Mouse (Mus musculus) lung, adult 2 months (tissue): ENCODE measurements around the gene Degs2. TPM values are rescaled to one million over a fixed set of nuclear protein-coding genes. Genes with fewer than 3 reads are reported as not detected.
"Not testable (repeated sequence)": the region's sequence is repeated elsewhere in the genome, so short reads cannot be mapped to it uniquely, and the experiment has no call there.

Experiments
- DNase-seq: peaks from one replicate; pipeline ENCODE4 v3.0.0; 2022
- H3K4me1 ChIP-seq: fragments of 200-500 bp; 2 replicates; pipeline ENCODE4 v1.6.1; 2011; ENCODE audit warnings: low read length; ENCODE audit not compliant: control insufficient read depth, insufficient read depth
- H3K4me3 ChIP-seq: fragments of 200-500 bp; replicated peaks from 2 replicates; pipeline ENCODE3; 2011; ENCODE audit warnings: low read depth, mild to moderate bottlenecking, control low read depth, low read length; ENCODE audit errors: extremely low read depth
- CTCF ChIP-seq: fragments of 200-500 bp; IDR thresholded peaks from 2 replicates; pipeline ENCODE4 v1.5.1; 2011; ENCODE audit warnings: mild to moderate bottlenecking, low read length, control low read depth; ENCODE audit not compliant: insufficient read depth
- POLR2A ChIP-seq: fragments of 200-500 bp; IDR thresholded peaks from 2 replicates; pipeline ENCODE4 v1.6.1; 2011; ENCODE audit warnings: low read depth, mild to moderate bottlenecking, control low read depth, low read length, borderline replicate concordance; ENCODE audit errors: extremely low read depth
- WGBS: fragments of 180-500 bp; shearing (Covaris S2); methylation state at CpG from one replicate; pipeline ENCODE4 v1.1.7; 2018; 5-methylcytosine and 5-hydroxymethylcytosine counted together
- polyA plus RNA-seq: library from polyadenylated mRNA; depleted of rRNA; stranded (reverse); fragments of >200 nt; gene quantifications from 2 replicates; pipeline ENCODE4 v1.2.3, GENCODE M21; 2012

The Degs2 gene
- polyA plus RNA-seq, 1 experiment, result 5.3 TPM

- no peak for DNase-seq
- no peak for TF ChIP-seq CTCF
- TF ChIP-seq POLR2A, result no peak
- Histone ChIP-seq H3K4me1 (no peaks in the 10 kb centered on the region), H3K4me3 (no peak overlapping the region)
- 88% methylated on average over 2 of the region's 2 CpGs for WGBS
These were observed 32.3 kb upstream of the Degs2 start for GRCm38 (mm10) chr12:108734386-108734785.

- H3K4me1 ChIP-seq, result no peaks in the 10 kb centered on the region
- 79% methylated on average over 3 of the region's 3 CpGs for WGBS
- TF ChIP-seq CTCF (no peak), POLR2A (no peak)
- H3K4me3 ChIP-seq, result no peak overlapping the region
- DNase-seq, result no peak
These were observed 21.7 kb upstream of the Degs2 start for GRCm38 (mm10) chr12:108723841-108724240.

GRCm38 (mm10) chr12:108722464-108722863, 20.3 kb upstream of the Degs2 start:
- no peak for DNase-seq
- no peak overlapping the region for H3K4me3 ChIP-seq
- TF ChIP-seq POLR2A (no peak), CTCF (no peak)
- no peaks in the 10 kb centered on the region for H3K4me1 ChIP-seq
- 92% methylated on average over 4 of the region's 4 CpGs for WGBS

- Histone ChIP-seq H3K4me3 (no peak overlapping the region), H3K4me1 (no peaks in the 10 kb centered on the region)
- no peak for DNase-seq
- TF ChIP-seq CTCF (no peak), POLR2A (no peak)
- WGBS, result 86% methylated on average over 3 of the region's 3 CpGs
These were observed 16.4 kb upstream of the Degs2 start for GRCm38 (mm10) chr12:108718485-108718884.

- DNase-seq, result no peak
- 0 out of 2 replicates have a peak, but pooled peaks cover 3% of the 10 kb centered on the region for H3K4me1 ChIP-seq
- no peak overlapping the region for H3K4me3 ChIP-seq
- WGBS, result 79% methylated on average over 5 of the region's 5 CpGs
- TF ChIP-seq CTCF (no peak), POLR2A (no peak)
These were observed 13.7 kb upstream of the Degs2 start for GRCm38 (mm10) chr12:108715854-108716253.

GRCm38 (mm10) chr12:108713972-108714371, 11.9 kb upstream of the Degs2 start:
- WGBS, result 93% methylated on average over 14 of the region's 14 CpGs
- not testable (repeated sequence) for H3K4me1 ChIP-seq, H3K4me3 ChIP-seq, DNase-seq

GRCm38 (mm10) chr12:108712481-108712880, 10.4 kb upstream of the Degs2 start:
- 0 out of 2 replicates have a peak, but pooled peaks cover 3% of the 10 kb centered on the region for H3K4me1 ChIP-seq
- no peak for TF ChIP-seq POLR2A
- no peak for TF ChIP-seq CTCF
- DNase-seq, result no peak
- WGBS, result 41% methylated on average over 4 of the region's 4 CpGs
- no peak overlapping the region for H3K4me3 ChIP-seq

GRCm38 (mm10) chr12:108710861-108711615, 8.9 kb upstream of the Degs2 start:
- H3K4me3 ChIP-seq, result no peak overlapping the region
- peak; percentile 32 for DNase-seq
- 60% methylated on average over 9 of the region's 9 CpGs for WGBS
- TF ChIP-seq CTCF (no peak), POLR2A (no peak)
- H3K4me1 ChIP-seq, result 0 out of 2 replicates have a peak, but pooled peaks cover 3% of the 10 kb centered on the region

- WGBS, result 68% methylated on average over 6 of the region's 6 CpGs
- no peak overlapping the region for H3K4me3 ChIP-seq
- no peak for DNase-seq
- TF ChIP-seq CTCF, result no peak
- 0 out of 2 replicates have a peak, but pooled peaks cover 3% of the 10 kb centered on the region for H3K4me1 ChIP-seq
These were observed 8.1 kb upstream of the Degs2 start for GRCm38 (mm10) chr12:108709964-108710765.

- DNase-seq, result no peak
- TF ChIP-seq POLR2A (no peak), CTCF (no peak)
- 78% methylated on average over 6 of the region's 6 CpGs for WGBS
These were observed 7.3 kb upstream of the Degs2 start for GRCm38 (mm10) chr12:108709386-108709785.

More at GRCm38 (mm10) chr12:108709386-108709785, 7.3 kb upstream of the Degs2 start:
- 0 out of 2 replicates have a peak, but pooled peaks cover 3% of the 10 kb centered on the region for H3K4me1 ChIP-seq
- no peak overlapping the region for H3K4me3 ChIP-seq
